Mouse (Mus musculus): ENCODE measurements around the gene Apex2. TPM values are rescaled to one million over a fixed set of nuclear protein-coding genes. Genes with fewer than 3 reads are reported as not detected.
A peak's percentile ranks its signal among the peaks of the same experiment; 100 is the strongest.
"Not testable (repeated sequence)": the region's sequence is repeated elsewhere in the genome, so short reads cannot be mapped to it uniquely, and the experiment has no call there.

The Apex2 gene
- polyA plus RNA-seq, 1 experiment from 2014 or later = 17.2 TPM

DNA sequence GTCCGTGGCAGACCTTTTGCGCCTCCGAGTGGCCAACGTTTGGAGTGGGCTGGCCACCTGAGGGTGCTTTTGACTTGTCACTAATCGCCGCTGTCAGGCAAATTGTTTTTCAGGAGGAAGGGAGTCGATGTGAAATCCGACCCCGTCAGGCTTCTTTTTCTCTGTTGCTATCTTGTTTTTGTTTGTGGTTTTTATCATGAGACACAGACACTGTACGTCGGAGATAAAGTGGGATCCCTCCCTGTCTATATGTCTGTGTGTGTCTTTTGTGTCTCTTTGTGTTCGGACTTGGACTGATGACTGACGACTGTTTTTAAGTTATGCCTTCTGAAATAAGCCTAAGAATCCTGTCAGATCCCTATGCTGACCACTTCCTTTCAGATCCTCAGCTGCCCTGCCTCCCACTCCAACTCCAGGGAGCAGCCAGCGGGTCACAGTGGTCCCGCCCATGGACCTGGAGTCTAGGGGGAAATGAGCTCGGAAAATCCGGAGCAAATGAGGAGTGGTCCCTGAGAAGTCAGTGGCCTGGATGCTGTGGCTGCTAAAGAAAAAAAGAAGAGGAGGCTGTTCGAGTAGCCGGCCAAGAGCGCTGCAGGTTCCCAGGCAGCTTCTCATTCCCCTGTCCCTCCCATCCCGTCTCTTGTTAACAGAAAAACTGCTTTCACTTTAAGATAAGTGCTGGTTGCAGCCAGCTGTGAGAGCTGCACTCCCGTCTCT is 103.2 kb downstream of the Apex2 start:
- not testable (repeated sequence) for H3K9me3 ChIP-seq (replicated peaks); H3K4me1 ChIP-seq; H3K36me3 ChIP-seq; H3K4me2 ChIP-seq; H3K9ac ChIP-seq (replicated peaks); H3K27ac ChIP-seq (replicated peaks); H3K4me3 ChIP-seq (replicated peaks); H3K27me3 ChIP-seq (replicated peaks); ATAC-seq (ENCODE audit: low FRiP score)
- WGBS = 64% methylated on average over 7 of the region's 22 CpGs

DNA sequence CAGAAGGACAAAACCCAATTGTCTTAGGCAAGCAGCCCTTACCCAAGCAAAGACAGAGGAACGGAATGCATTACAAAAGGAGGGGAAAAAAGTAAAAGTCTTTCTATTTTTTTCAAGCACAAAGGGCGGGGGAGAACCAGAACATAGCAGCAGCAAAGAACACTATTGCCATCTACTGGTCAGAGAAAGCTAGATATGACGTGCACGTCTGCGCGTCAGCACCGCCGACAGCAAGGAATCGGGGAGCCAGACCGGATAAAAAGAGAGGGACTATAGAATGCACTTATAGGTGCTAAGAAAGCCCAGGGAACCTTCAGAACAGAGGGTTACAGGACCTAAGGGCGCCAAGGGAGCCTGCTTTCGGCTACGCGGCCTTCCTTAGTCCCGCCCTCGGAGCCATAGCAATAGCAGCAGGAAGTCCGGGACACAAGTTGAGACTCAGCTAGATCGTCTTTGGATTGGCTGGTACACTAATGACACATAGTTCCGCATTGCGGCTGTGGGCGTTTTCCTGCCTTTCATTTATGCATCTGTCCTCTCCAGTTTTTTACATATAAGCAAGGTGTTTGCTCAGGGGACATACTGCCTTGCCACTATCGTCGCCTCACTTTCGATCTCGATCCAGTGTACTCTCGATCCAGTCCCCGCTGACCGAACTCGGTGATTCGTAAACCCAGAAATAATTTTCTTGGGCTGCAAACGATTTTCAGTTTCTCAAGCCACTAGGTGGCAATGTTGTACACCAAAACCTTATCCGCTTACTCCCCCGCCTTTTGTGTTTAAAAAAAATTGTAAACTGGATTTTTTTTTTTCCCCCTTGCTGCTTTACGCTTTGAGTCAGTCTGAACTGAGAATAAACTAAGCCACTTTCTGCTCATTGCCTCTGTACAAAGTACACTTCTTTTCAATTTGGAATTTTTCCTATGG is 111.6 kb downstream of the Apex2 start:
- Histone ChIP-seq H3K36me3 (no peaks in the 10 kb centered on the region), H3K27ac (replicated peaks) (peak overlapping the region; percentile 97), H3K4me3 (replicated peaks) (peak overlapping the region; percentile 54), H3K4me2 (peak overlapping the region; percentile 38), H3K4me1 (no peaks in the 10 kb centered on the region), H3K9me3 (replicated peaks) (no peaks in the 10 kb centered on the region), H3K27me3 (replicated peaks) (no peaks in the 10 kb centered on the region), H3K9ac (replicated peaks) (peak overlapping the region; percentile 60)
- peak; percentile 97 for ATAC-seq (ENCODE audit: low FRiP score)
- WGBS = under 1% methylated on average over 34 of the region's 34 CpGs

DNA sequence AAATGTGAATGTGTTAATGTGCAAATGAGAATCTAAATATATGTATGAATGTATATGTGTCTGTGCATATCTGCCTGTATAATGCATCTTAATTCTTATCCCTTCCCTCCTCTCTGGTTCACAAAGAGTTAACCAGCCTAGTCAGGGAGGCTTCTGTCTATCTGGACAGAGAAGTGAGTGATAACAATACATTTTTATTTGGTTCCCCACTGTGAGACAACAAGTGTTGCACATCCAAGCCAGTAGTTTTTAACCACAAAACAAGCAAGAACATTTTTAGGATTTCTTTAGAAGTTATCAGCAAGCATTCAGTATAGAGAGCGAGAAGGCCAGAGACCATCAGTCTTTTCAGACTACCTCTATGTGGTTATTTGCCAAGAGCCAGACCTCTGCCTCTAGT is 118.3 kb downstream of the Apex2 start:
- Histone ChIP-seq H3K4me3 (replicated peaks) (no peak overlapping the region), H3K9ac (replicated peaks) (no peak overlapping the region), H3K36me3 (no peaks in the 10 kb centered on the region), H3K4me1 (no peaks in the 10 kb centered on the region), H3K27ac (replicated peaks) (no peak overlapping the region), H3K4me2 (no peak overlapping the region), H3K9me3 (replicated peaks) (no peaks in the 10 kb centered on the region), H3K27me3 (replicated peaks) (no peaks in the 10 kb centered on the region)
- WGBS = 65% methylated on average over 1 of the region's 1 CpGs
- ATAC-seq (ENCODE audit: low FRiP score) = no peak

Small RNA genes lying within 50 kb of the gene (microRNA-seq; reads per million reads assigned to microRNA genes)
- not detected for gene Mir3620

Other genes with a start within 250 kb of the Apex2 start
- 73.2 and 81.4 TPM in 2 replicates for gene Tmem29, start 130.7 kb downstream of the Apex2 start, polyA plus RNA-seq (2015; fragmentation: Nextera tagmentation; extraction: Ambion mirVana)
- gene Alas2, start 42.5 kb downstream of the Apex2 start, polyA plus RNA-seq (2015; fragmentation: Nextera tagmentation; extraction: Ambion mirVana) = 37.6 and 48.9 TPM in 2 replicates
- gene Pfkfb1, start 1.6 kb downstream of the Apex2 start, polyA plus RNA-seq (2015; fragmentation: Nextera tagmentation; extraction: Ambion mirVana) = 4.5 and 4.9 TPM in 2 replicates
- gene Tro, start 67.7 kb upstream of the Apex2 start, polyA plus RNA-seq (2015; fragmentation: Nextera tagmentation; extraction: Ambion mirVana) = 67.5 and 79.1 TPM in 2 replicates
- 522 and 556 TPM in 2 replicates for gene Maged2, start 224.5 kb upstream of the Apex2 start, polyA plus RNA-seq (2015; fragmentation: Nextera tagmentation; extraction: Ambion mirVana)

Measured in neural tube, embryonic 15.5 days (tissue).